Mouse (Mus musculus): ENCODE measurements around the gene Rhox2b. TPM values are rescaled to one million over a fixed set of nuclear protein-coding genes. Genes with fewer than 3 reads are reported as not detected.
"Not testable (repeated sequence)": the region's sequence is repeated elsewhere in the genome, so short reads cannot be mapped to it uniquely, and the experiment has no call there.

Gene Rhox2b
- not detected for total RNA-seq (2021)
- long read RNA-seq = 0 reads

GRCm38 (mm10) chrX:37411767-37412166 is at the start of gene Rhox2b:
Rhox2b (plus strand) TSS chrX:37412067.
- DNase-seq (ENCODE audit: low spot score in 2 of 2) = not testable (repeated sequence)

DNA sequence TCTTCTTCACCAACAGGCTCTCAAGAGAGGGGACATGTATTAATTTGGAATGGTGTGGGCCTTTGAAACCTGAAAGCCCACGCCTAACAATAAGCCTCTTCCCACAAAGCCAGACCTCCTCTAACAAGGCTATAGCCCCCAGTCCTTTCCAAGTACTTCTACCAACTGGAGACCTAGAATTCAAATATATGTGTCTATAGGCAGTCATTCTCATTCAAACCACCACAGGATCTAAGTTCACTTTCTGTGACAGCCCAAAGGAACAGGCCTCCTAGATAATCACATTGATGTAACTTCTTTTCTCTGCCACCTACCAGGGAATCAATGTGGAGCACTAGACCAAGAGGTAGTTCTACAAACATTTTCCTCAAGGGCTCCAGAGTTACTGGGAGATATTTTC is 32.1 kb upstream of the Rhox2b start, which contains the start of gene Rhox3a2:
TSS of gene Rhox3a2 (plus strand) at position 301 of the 400 bp plus-strand sequence.
- DNase-seq (ENCODE audit: low spot score in 2 of 2) = not testable (repeated sequence)

DNA sequence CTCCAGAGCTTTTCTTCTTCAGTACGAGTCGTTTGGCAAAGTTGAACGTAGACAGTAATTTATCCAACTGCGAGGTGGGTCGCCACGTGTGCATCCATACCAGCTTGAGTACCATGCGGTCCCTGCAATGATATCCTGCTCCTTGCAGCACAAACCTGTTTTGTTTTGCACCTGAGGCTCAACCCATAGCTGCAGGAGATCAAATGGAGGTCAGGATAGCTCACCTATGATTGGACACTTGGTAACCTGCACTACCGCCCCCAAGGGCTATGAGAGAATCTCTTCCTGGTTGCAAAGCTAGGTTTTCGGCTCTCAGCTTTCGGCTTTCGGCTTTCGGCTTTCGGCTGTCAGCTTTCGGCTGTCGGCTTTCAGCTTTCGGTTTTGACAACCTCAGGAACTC is 21.3 kb upstream of the Rhox2b start, which contains the start of gene Rhox4a2:
TSS of gene Rhox4a2 (plus strand) at position 301 of the 400 bp plus-strand sequence.
- not testable (repeated sequence) for DNase-seq (ENCODE audit: low spot score in 2 of 2)

DNA sequence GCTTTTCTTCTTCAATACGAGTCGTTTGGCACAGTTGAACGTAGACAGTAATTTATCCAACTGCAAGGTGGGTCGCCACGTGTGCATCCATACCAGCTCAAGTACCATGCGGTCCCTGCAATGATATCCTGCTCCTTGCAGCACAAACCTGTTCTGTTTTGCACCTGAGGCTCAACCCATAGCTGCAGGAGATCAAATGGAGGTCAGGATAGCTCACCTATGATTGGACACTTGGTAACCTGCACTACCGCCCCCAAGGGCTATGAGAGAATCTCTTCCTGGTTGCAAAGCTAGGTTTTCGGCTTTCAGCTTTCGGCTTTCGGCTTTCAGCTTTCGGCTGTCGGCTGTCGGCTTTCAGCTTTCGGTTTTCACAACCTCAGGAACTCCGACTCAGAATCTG is 20.3 kb downstream of the Rhox2b start, which contains the start of gene Rhox4b:
TSS of gene Rhox4b (plus strand) at position 301 of the 400 bp plus-strand sequence.
- DNase-seq (ENCODE audit: low spot score in 2 of 2) = not testable (repeated sequence)

- DNase-seq (ENCODE audit: low spot score in 2 of 2) = not testable (repeated sequence)
Observed at GRCm38 (mm10) chrX:37453380-37453779, 41.5 kb downstream of the Rhox2b start, which contains the start of gene Rhox2c. Rhox2c (plus strand) TSS chrX:37453680.

GRCm38 (mm10) chrX:37458285-37458684 is 46.4 kb downstream of the Rhox2b start, which contains the start of gene Rhox3c:
Rhox3c (plus strand) TSS chrX:37458585.
- DNase-seq (ENCODE audit: low spot score in 2 of 2) = not testable (repeated sequence)

Other genes starting within 250 kb of the Rhox2b start
- under 1 TPM in 1 of 2 experiments, not detected in 1; 0.25 TPM for gene Akap14, start 243.2 kb upstream of the Rhox2b start, total RNA-seq (2021)
- gene Ndufa1, start 220.9 kb upstream of the Rhox2b start, total RNA-seq (2021) = 100 to 1,000 TPM; 233 to 247 TPM
- 1 to 10 TPM; 6.9 to 8.4 TPM for gene Rnf113a1, start 220.8 kb upstream of the Rhox2b start, total RNA-seq (2021)
- gene Gm9, start 201.0 kb upstream of the Rhox2b start, total RNA-seq (2021) = not detected
- not detected for gene Rhox1, start 189.8 kb upstream of the Rhox2b start, total RNA-seq (2021)
- not detected for gene Rhox2a, start 167.1 kb upstream of the Rhox2b start, total RNA-seq (2021)
- not detected for gene Rhox3a, start 162.1 kb upstream of the Rhox2b start, total RNA-seq (2021)
- gene Rhox4a, start 146.7 kb upstream of the Rhox2b start, total RNA-seq (2021) = not detected
- gene Rhox3a2, start 32.0 kb upstream of the Rhox2b start, total RNA-seq (2021) = not detected
- not detected for gene Rhox4a2, start 21.2 kb upstream of the Rhox2b start, total RNA-seq (2021)
- gene Rhox4b, start 20.4 kb downstream of the Rhox2b start, total RNA-seq (2021) = not detected
- not detected for gene Rhox2c, start 41.6 kb downstream of the Rhox2b start, total RNA-seq (2021)
- not detected for gene Rhox3c, start 46.5 kb downstream of the Rhox2b start, total RNA-seq (2021)
- gene Rhox4c, start 68.3 kb downstream of the Rhox2b start, total RNA-seq (2021) = not detected
- gene Rhox2d, start 81.4 kb downstream of the Rhox2b start, total RNA-seq (2021) = not detected
- not detected for gene Rhox4d, start 102.3 kb downstream of the Rhox2b start, total RNA-seq (2021)
- not detected for gene Rhox2e, start 118.4 kb downstream of the Rhox2b start, total RNA-seq (2021)
- gene Rhox3e, start 130.0 kb downstream of the Rhox2b start, total RNA-seq (2021) = not detected
- gene Rhox4e, start 145.3 kb downstream of the Rhox2b start, total RNA-seq (2021) = not detected
- not detected for gene Rhox2f, start 159.3 kb downstream of the Rhox2b start, total RNA-seq (2021)
- not detected for gene Rhox3f, start 168.9 kb downstream of the Rhox2b start, total RNA-seq (2021)
- gene Rhox4f, start 195.6 kb downstream of the Rhox2b start, total RNA-seq (2021) = not detected
- not detected for gene Rhox3g, start 216.5 kb downstream of the Rhox2b start, total RNA-seq (2021)
- gene Rhox2g, start 231.4 kb downstream of the Rhox2b start, total RNA-seq (2021) = not detected
- not detected for gene Rhox4g, start 239.3 kb downstream of the Rhox2b start, total RNA-seq (2021)